Mouse (Mus musculus): ENCODE results near the gene Tmem114. TPM values are rescaled to one million over a fixed set of nuclear protein-coding genes. Genes with fewer than 3 reads are reported as not detected.

The Tmem114 gene
- polyA plus RNA-seq, 1 experiment from 2014 or later = 0.15 TPM

DNA sequence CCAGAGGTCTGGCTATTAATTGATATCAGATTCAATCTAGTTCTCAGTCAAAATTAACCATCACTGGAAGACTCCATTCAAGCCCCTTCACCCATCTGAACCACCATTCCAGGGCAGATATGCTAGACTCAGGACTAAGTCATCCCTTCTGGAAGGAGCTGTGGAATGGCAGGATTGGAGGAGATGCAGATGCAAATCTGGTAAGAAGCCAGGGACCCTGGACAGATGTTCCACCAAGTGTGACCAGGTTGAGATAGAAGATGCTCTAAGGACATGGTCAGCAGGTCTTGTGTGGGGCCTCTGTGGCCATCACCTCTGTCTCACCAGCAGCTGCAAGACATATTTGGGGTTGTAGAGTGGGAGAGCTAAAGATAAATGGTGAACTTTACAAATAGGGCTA is 30.0 kb downstream of the Tmem114 start:
- no peak for ATAC-seq
- Histone ChIP-seq H3K27ac (ENCODE audit: low read length) (no peak overlapping the region), H3K36me3 (ENCODE audit: control insufficient read depth, insufficient read depth) (no peaks in the 10 kb centered on the region), H3K27me3 (replicated peaks; ENCODE audit: control insufficient read depth, insufficient read depth, low read length) (no peaks in the 10 kb centered on the region), H3K9me3 (ENCODE audit: control insufficient read depth, low read length) (no peaks in the 10 kb centered on the region), H3K4me2 (ENCODE audit: low read length) (no peak overlapping the region), H3K9ac (replicated peaks; ENCODE audit: low read depth, low read length) (no peak overlapping the region), H3K4me3 (replicated peaks; ENCODE audit: low read length) (no peak overlapping the region), H3K4me1 (replicated peaks; ENCODE audit: control insufficient read depth, insufficient read depth, low read length) (no peaks in the 10 kb centered on the region)

DNA sequence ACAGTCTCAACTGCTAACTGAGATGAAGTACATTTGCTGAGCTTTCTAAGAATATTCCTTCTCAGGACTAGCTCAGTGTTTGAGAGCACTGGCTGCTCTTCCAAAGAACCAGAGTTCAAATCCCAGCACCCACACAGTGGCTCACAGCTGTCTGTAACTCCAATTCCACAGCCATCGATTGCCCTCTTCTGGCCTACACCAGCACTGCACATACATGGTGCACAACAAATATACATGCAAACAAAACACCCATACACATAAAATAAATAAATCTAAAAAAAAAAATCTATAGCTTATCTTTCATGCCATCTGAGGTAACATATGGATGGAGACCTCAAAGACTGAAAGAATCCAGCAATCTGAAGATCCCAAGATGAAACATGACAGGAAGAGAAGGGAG is 36.4 kb downstream of the Tmem114 start:
- no peak overlapping the region for H3K27ac ChIP-seq (ENCODE audit: low read length)
- no peaks in the 10 kb centered on the region for H3K36me3 ChIP-seq (ENCODE audit: control insufficient read depth, insufficient read depth)
- 100% methylated on average over 1 of the region's 1 CpGs for WGBS
- no peaks in the 10 kb centered on the region for H3K9me3 ChIP-seq (ENCODE audit: control insufficient read depth, low read length)
- H3K4me1 ChIP-seq (replicated peaks; ENCODE audit: control insufficient read depth, insufficient read depth, low read length) = no peaks in the 10 kb centered on the region
- no peak overlapping the region for H3K9ac ChIP-seq (replicated peaks; ENCODE audit: low read depth, low read length)
- no peak overlapping the region for H3K4me3 ChIP-seq (replicated peaks; ENCODE audit: low read length)
- no peaks in the 10 kb centered on the region for H3K27me3 ChIP-seq (replicated peaks; ENCODE audit: control insufficient read depth, insufficient read depth, low read length)
- H3K4me2 ChIP-seq (ENCODE audit: low read length) = no peak overlapping the region
- ATAC-seq = no peak

DNA sequence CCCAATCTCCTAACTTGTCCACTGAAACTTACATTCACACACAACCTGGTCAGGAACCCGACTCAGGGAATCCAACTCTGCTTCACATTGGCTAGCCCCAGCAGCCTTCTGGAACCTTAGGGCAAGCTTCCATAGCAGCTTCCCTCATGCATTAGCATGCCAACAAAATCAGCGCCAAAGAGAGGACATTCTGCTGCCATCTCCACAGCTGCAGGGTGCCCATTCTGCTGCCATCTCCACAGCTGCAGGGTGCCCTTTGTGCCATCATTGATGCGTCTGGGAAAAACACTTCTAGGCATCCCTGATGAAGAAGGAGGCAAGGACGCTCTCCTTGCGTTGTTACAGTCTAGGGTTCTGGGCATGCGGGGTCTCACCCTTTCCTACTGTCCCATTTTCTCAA is 38.5 kb downstream of the Tmem114 start:
- Histone ChIP-seq H3K27ac (ENCODE audit: low read length) (no peak overlapping the region), H3K27me3 (replicated peaks; ENCODE audit: control insufficient read depth, insufficient read depth, low read length) (no peaks in the 10 kb centered on the region), H3K36me3 (ENCODE audit: control insufficient read depth, insufficient read depth) (no peaks in the 10 kb centered on the region), H3K4me2 (ENCODE audit: low read length) (no peak overlapping the region), H3K9ac (replicated peaks; ENCODE audit: low read depth, low read length) (no peak overlapping the region), H3K4me1 (replicated peaks; ENCODE audit: control insufficient read depth, insufficient read depth, low read length) (no peaks in the 10 kb centered on the region), H3K9me3 (ENCODE audit: control insufficient read depth, low read length) (no peaks in the 10 kb centered on the region), H3K4me3 (replicated peaks; ENCODE audit: low read length) (no peak overlapping the region)
- WGBS = 71% methylated on average over 6 of the region's 6 CpGs
- no peak for ATAC-seq

DNA sequence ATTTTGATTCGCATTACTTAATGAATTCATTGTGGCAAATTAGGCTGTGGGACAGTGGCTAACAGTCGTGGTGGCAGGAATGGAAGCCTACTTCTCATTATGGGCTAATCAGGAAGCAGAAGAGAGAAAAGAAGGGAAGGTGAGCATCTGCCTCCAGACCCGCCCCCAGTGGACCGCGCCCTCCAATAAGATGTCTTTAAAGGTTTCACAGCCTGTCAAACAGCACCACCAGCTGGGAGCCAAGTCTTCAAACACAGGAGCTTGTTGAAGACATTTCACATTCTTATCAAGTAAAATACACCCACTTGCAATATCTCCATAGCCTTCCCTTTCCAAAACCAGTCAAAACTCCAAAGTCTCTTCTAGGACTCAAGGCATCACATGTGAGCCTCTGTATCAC is 39.3 kb downstream of the Tmem114 start:
- no peaks in the 10 kb centered on the region for H3K4me1 ChIP-seq (replicated peaks; ENCODE audit: control insufficient read depth, insufficient read depth, low read length)
- no peak for ATAC-seq
- WGBS = 76% methylated on average over 5 of the region's 5 CpGs

DNA sequence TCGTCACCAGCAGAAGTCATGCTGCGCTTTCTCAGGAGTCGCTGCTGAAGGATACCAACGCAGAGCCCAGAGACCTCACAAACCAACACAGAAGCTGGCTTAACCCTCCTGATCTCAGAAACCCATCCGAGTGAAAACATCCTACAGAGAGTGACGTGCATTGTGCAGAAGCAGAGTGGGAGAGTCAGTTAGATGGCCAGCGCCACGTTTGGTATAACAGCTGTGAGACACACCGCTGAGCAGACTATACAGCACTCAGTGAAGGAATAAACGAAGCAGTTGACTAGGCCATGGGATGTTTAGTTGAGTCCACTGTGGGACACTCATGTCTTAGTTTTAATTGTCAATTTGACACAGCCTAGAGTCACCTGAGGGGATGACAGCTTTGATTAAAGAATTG is 40.2 kb downstream of the Tmem114 start:
- ATAC-seq = no peak
- Histone ChIP-seq H3K9me3 (ENCODE audit: control insufficient read depth, low read length) (no peaks in the 10 kb centered on the region), H3K9ac (replicated peaks; ENCODE audit: low read depth, low read length) (no peak overlapping the region), H3K36me3 (ENCODE audit: control insufficient read depth, insufficient read depth) (no peaks in the 10 kb centered on the region), H3K4me1 (replicated peaks; ENCODE audit: control insufficient read depth, insufficient read depth, low read length) (no peaks in the 10 kb centered on the region), H3K4me2 (ENCODE audit: low read length) (no peak overlapping the region), H3K4me3 (replicated peaks; ENCODE audit: low read length) (no peak overlapping the region), H3K27ac (ENCODE audit: low read length) (no peak overlapping the region), H3K27me3 (replicated peaks; ENCODE audit: control insufficient read depth, insufficient read depth, low read length) (no peaks in the 10 kb centered on the region)
- WGBS = 62% methylated on average over 10 of the region's 10 CpGs

More for the DNA sequence above, 39.3 kb downstream of the Tmem114 start:
- Histone ChIP-seq H3K4me2 (ENCODE audit: low read length) (no peak overlapping the region), H3K36me3 (ENCODE audit: control insufficient read depth, insufficient read depth) (no peaks in the 10 kb centered on the region), H3K27ac (ENCODE audit: low read length) (no peak overlapping the region), H3K9ac (replicated peaks; ENCODE audit: low read depth, low read length) (no peak overlapping the region), H3K27me3 (replicated peaks; ENCODE audit: control insufficient read depth, insufficient read depth, low read length) (no peaks in the 10 kb centered on the region), H3K4me3 (replicated peaks; ENCODE audit: low read length) (no peak overlapping the region), H3K9me3 (ENCODE audit: control insufficient read depth, low read length) (no peaks in the 10 kb centered on the region)

DNA sequence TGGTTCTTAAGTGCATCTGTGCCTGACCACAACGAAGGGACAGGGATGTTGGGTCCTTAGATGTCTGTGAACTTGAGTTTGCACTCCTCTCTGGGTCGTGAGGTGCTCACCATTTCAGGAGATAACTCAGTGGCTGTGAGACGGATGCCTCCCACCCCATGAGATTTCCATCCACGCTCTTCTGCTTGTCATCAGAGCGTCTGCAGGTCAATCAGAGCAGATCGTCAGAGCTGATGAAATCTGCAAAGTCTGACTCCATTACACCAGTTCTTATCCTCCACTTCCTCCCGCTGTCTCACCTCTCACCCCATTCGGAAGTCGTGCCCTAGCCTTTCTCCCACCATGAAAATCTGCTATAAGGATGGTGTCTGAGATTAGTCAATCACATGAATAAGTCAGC is 41.5 kb downstream of the Tmem114 start:
- Histone ChIP-seq H3K36me3 (ENCODE audit: control insufficient read depth, insufficient read depth) (no peaks in the 10 kb centered on the region), H3K27me3 (replicated peaks; ENCODE audit: control insufficient read depth, insufficient read depth, low read length) (no peaks in the 10 kb centered on the region), H3K27ac (ENCODE audit: low read length) (no peak overlapping the region), H3K4me2 (ENCODE audit: low read length) (no peak overlapping the region), H3K4me1 (replicated peaks; ENCODE audit: control insufficient read depth, insufficient read depth, low read length) (no peaks in the 10 kb centered on the region), H3K9ac (replicated peaks; ENCODE audit: low read depth, low read length) (no peak overlapping the region), H3K9me3 (ENCODE audit: control insufficient read depth, low read length) (no peaks in the 10 kb centered on the region), H3K4me3 (replicated peaks; ENCODE audit: low read length) (no peak overlapping the region)
- WGBS = 83% methylated on average over 9 of the region's 9 CpGs
- no peak for ATAC-seq

DNA sequence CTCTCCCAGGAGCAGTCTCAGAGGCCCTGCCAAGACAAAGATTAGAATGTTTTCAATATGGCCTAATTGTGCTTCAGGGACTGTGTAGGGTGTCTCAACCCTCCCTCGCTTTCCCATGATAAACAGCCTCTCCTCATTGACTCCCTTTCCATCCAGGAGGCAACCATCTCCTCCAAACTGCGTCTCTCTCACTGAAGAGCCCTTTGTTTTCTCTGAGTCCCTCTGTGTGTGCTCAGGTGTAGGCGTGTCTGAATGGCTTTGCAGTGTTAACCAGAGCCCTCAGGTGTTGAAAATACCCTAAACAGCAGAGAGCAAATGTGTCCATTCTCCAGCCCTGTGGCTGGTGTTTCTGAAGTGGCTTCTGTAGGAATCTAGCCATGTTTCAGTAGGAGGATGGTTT is 61.9 kb downstream of the Tmem114 start:
- 69% methylated on average over 3 of the region's 3 CpGs for WGBS
- no peak overlapping the region for H3K4me2 ChIP-seq (ENCODE audit: low read length)
- H3K9me3 ChIP-seq (ENCODE audit: control insufficient read depth, low read length) = no peaks in the 10 kb centered on the region
- H3K36me3 ChIP-seq (ENCODE audit: control insufficient read depth, insufficient read depth) = no peaks in the 10 kb centered on the region
- no peak overlapping the region for H3K4me3 ChIP-seq (replicated peaks; ENCODE audit: low read length)
- no peak overlapping the region for H3K9ac ChIP-seq (replicated peaks; ENCODE audit: low read depth, low read length)
- no peaks in the 10 kb centered on the region for H3K4me1 ChIP-seq (replicated peaks; ENCODE audit: control insufficient read depth, insufficient read depth, low read length)
- no peaks in the 10 kb centered on the region for H3K27me3 ChIP-seq (replicated peaks; ENCODE audit: control insufficient read depth, insufficient read depth, low read length)
- no peak overlapping the region for H3K27ac ChIP-seq (ENCODE audit: low read length)
- no peak for ATAC-seq

Other genes with a start within 250 kb of the Tmem114 start
- 37.5 and 50.3 TPM in 2 replicates for gene Mettl22, start 45.7 kb upstream of the Tmem114 start, polyA plus RNA-seq (2015; fragmentation: Nextera tagmentation; extraction: Ambion mirVana)
- 48.5 and 58.0 TPM in 2 replicates for gene Abat, start 88.3 kb upstream of the Tmem114 start, polyA plus RNA-seq (2015; fragmentation: Nextera tagmentation; extraction: Ambion mirVana)
- 48.1 and 53.4 TPM in 2 replicates for gene Pmm2, start 212.5 kb upstream of the Tmem114 start, polyA plus RNA-seq (2015; fragmentation: Nextera tagmentation; extraction: Ambion mirVana)
- gene Tmem186, start 212.6 kb upstream of the Tmem114 start, polyA plus RNA-seq (2015; fragmentation: Nextera tagmentation; extraction: Ambion mirVana) = 26.8 and 27.8 TPM in 2 replicates
- 181 and 200 TPM in 2 replicates for gene Carhsp1, start 247.0 kb upstream of the Tmem114 start, polyA plus RNA-seq (2015; fragmentation: Nextera tagmentation; extraction: Ambion mirVana)

All from forebrain, embryonic 16.5 days (tissue).